Mouse (Mus musculus) CH12.LX (cell line): ENCODE data around the gene Dglucy. TPM values are rescaled to one million over a fixed set of nuclear protein-coding genes. Genes with fewer than 3 reads are reported as not detected.

Experiments
- DNase-seq: peaks from one replicate; pipeline ENCODE4 v3.0.0-alpha.2; 2013; ENCODE audit errors: extremely low read depth
- H3K27ac ChIP-seq: 2 replicates; pipeline ENCODE4 v1.5.1; 2012; ENCODE audit warnings: low read depth, mild to moderate bottlenecking, control low read depth, moderate library complexity; ENCODE audit not compliant: insufficient read depth
- H3K27me3 ChIP-seq: replicated peaks from 2 replicates; pipeline ENCODE3; 2012; ENCODE audit warnings: inconsistent platforms
- H3K36me3 ChIP-seq, 2 experiments: replicated peaks in 1 of 2; 2 replicates each; pipeline versions ENCODE3 to v1.6.1; 2012; ENCODE audit warnings: inconsistent platforms in 1 of 2, low read length in 1 of 2, mild to moderate bottlenecking in 1 of 2, mixed read lengths in 1 of 2, moderate library complexity in 1 of 2; ENCODE audit not compliant: control insufficient read depth in 1 of 2, insufficient read depth in 1 of 2
- H3K4me1 ChIP-seq, 2 experiments: 2 replicates each; pipeline ENCODE4 v1.6.1; 2012; ENCODE audit warnings: inconsistent platforms in 1 of 2, moderate library complexity in 1 of 2; ENCODE audit not compliant: insufficient read depth in 2 of 2, control insufficient read depth in 1 of 2
- H3K4me2 ChIP-seq: 2 replicates; pipeline ENCODE4 v1.6.1; 2012; ENCODE audit warnings: low read depth, mild to moderate bottlenecking, control low read depth; ENCODE audit not compliant: poor library complexity, insufficient read depth, severe bottlenecking
- H3K4me3 ChIP-seq, 3 experiments: fragments of 150-350 bp in 1 of 3; sonication (generic) in 1 of 3; replicated peaks in 1 of 3; 2 replicates each; pipeline versions ENCODE3 to v1.5.1; 2011 to 2012; ENCODE audit warnings: low read depth in 2 of 3, low read length in 2 of 3, mild to moderate bottlenecking in 2 of 3, moderate library complexity in 2 of 3, control low read depth in 1 of 3, improper control_type of control experiment in 1 of 3, inconsistent platforms in 1 of 3, mixed read lengths in 1 of 3; ENCODE audit not compliant: poor library complexity in 1 of 3
- H3K79me2 ChIP-seq: replicated peaks from 2 replicates; pipeline ENCODE4 v1.6.1; 2012; ENCODE audit warnings: mild to moderate bottlenecking, moderate library complexity; ENCODE audit not compliant: control insufficient read depth, poor library complexity, insufficient read depth, severe bottlenecking; ENCODE audit errors: extremely low read depth
- H3K9ac ChIP-seq: 2 replicates; pipeline ENCODE4 v1.6.1; 2012; ENCODE audit warnings: low read depth, mild to moderate bottlenecking, control low read depth, moderate library complexity; ENCODE audit not compliant: insufficient read depth
- H3K9me3 ChIP-seq: replicated peaks from 2 replicates; pipeline ENCODE3; 2012; ENCODE audit warnings: low read length, inconsistent platforms, mixed read lengths
- CHD2 ChIP-seq: IDR thresholded peaks from 2 replicates; pipeline ENCODE4 v1.6.1; 2011; ENCODE audit warnings: low read length, improper control_type of control experiment
- CTCF ChIP-seq, 2 experiments: IDR thresholded peaks in 1 of 2; conservative IDR thresholded peaks in 1 of 2; 2 replicates each; pipeline ENCODE4 v1.5.1; 2011 to 2012; ENCODE audit warnings: low read depth in 2 of 2, low read length in 2 of 2, improper control_type of control experiment in 1 of 2, inconsistent platforms in 1 of 2, mild to moderate bottlenecking in 1 of 2, moderate library complexity in 1 of 2
- E2F4 ChIP-seq: IDR thresholded peaks from 2 replicates; pipeline ENCODE4 v1.6.1; 2011; ENCODE audit warnings: low read depth, low read length, improper control_type of control experiment; ENCODE audit not compliant: insufficient replicate concordance
- ELF1 ChIP-seq: IDR thresholded peaks from 2 replicates; pipeline ENCODE4 v1.6.1; 2014; ENCODE audit warnings: low read depth, mild to moderate bottlenecking, inconsistent platforms, low read length, improper control_type of control experiment
- HCFC1 ChIP-seq: IDR thresholded peaks from 2 replicates; pipeline ENCODE4 v1.6.1; 2012; ENCODE audit warnings: low read depth, mild to moderate bottlenecking, inconsistent platforms, low read length, improper control_type of control experiment
- IRF4 ChIP-seq: IDR thresholded peaks from 2 replicates; pipeline ENCODE4 v1.6.1; 2014; ENCODE audit warnings: low read depth, mild to moderate bottlenecking, inconsistent platforms, low read length, improper control_type of control experiment
- JUND ChIP-seq: conservative IDR thresholded peaks from 2 replicates; pipeline ENCODE4 v1.6.1; 2011; ENCODE audit warnings: low read depth, low read length, improper control_type of control experiment
- MAFK ChIP-seq: IDR thresholded peaks from 2 replicates; pipeline ENCODE4 v1.6.1; 2011; ENCODE audit warnings: low read length, improper control_type of control experiment; ENCODE audit not compliant: insufficient replicate concordance
- MAX ChIP-seq: IDR thresholded peaks from 2 replicates; pipeline ENCODE4 v1.6.1; 2011; ENCODE audit warnings: low read length, improper control_type of control experiment
- MAZ ChIP-seq: IDR thresholded peaks from 2 replicates; pipeline ENCODE4 v1.6.1; 2012; ENCODE audit warnings: low read depth, mild to moderate bottlenecking, inconsistent platforms, low read length, improper control_type of control experiment, moderate library complexity
- MEF2A ChIP-seq: IDR thresholded peaks from 2 replicates; pipeline ENCODE4 v1.6.1; 2014; ENCODE audit warnings: low read depth, mild to moderate bottlenecking, inconsistent platforms, low read length, improper control_type of control experiment, borderline replicate concordance
- MYC ChIP-seq: IDR thresholded peaks from 2 replicates; pipeline ENCODE4 v1.6.1; 2011; ENCODE audit warnings: low read depth, mild to moderate bottlenecking, improper control_type of control experiment, low read length
- NELFE ChIP-seq: IDR thresholded peaks from 2 replicates; pipeline ENCODE4 v1.6.1; 2011; ENCODE audit warnings: low read depth, low read length, improper control_type of control experiment
- NRF1 ChIP-seq: IDR thresholded peaks from 2 replicates; pipeline ENCODE4 v1.6.1; 2014; ENCODE audit warnings: low read depth, mild to moderate bottlenecking, inconsistent platforms, low read length, improper control_type of control experiment, moderate library complexity
- POLR2A ChIP-seq: IDR thresholded peaks from 2 replicates; pipeline ENCODE4 v1.6.1; 2011; ENCODE audit warnings: low read depth, mild to moderate bottlenecking, improper control_type of control experiment, low read length
- RAD21 ChIP-seq: IDR thresholded peaks from 2 replicates; pipeline ENCODE4 v1.6.1; 2011; ENCODE audit warnings: low read depth, mild to moderate bottlenecking, low read length, improper control_type of control experiment, moderate library complexity
- UBTF ChIP-seq: IDR thresholded peaks from 2 replicates; pipeline ENCODE4 v1.6.1; 2012; ENCODE audit warnings: low read depth, mild to moderate bottlenecking, inconsistent platforms, low read length, improper control_type of control experiment, moderate library complexity
- ZKSCAN1 ChIP-seq: IDR thresholded peaks from 2 replicates; pipeline ENCODE4 v1.6.1; 2012; ENCODE audit warnings: low read depth, inconsistent platforms, low read length, improper control_type of control experiment, borderline replicate concordance
- ZMIZ1 ChIP-seq: IDR thresholded peaks from 2 replicates; pipeline ENCODE4 v1.6.1; 2012; ENCODE audit warnings: low read depth, mild to moderate bottlenecking, inconsistent platforms, low read length, improper control_type of control experiment
- dilution Hi-C: fragments of 300-500 bp; cut with MboI; formaldehyde crosslinking; loops from 2 replicates; pipeline ENCODE4 v1.14.3; 2020; ENCODE audit warnings: low sequenced_read_pairs; ENCODE audit not compliant: extremely low pct_unique_long_range_greater_than_20kb, extremely low pct_ligation_motif_present
- in situ Hi-C: fragments of 300-500 bp; cut with MboI; formaldehyde crosslinking; loops from 3 replicates; pipeline ENCODE4 v1.14.3; 2019; ENCODE audit warnings: low sequenced_read_pairs, low pct_ligation_motif_present, low pct_unique_long_range_greater_than_20kb, mixed read lengths
- polyA plus RNA-seq: library from polyadenylated mRNA; unstranded; fragments of >175 nt; gene quantifications from 2 replicates; pipeline ENCODE4 v1.2.1, GENCODE M21; 2012; ENCODE audit warnings: low read depth; ENCODE audit not compliant: insufficient read length
- total RNA-seq, 2 experiments: library from RNA; depleted of rRNA; stranded (reverse); fragments of 300-350 nt in 1 of 2; fragments of >200 nt in 1 of 2; gene quantifications; 2 replicates each; pipeline ENCODE4 v1.2.3; 2012 to 2014

Gene Dglucy
- total and polyA plus RNA-seq, 3 experiments, result 5.5 to 20.6 (median 10.1) TPM

- peaks cover 6 to 13% of the 10 kb centered on the region in 2 experiments for H3K4me1 ChIP-seq
- in situ Hi-C loops, result no loop called here
- DNase-seq, result no peak
Observed at GRCm38 (mm10) chr12:100757427-100757826, 21.4 kb upstream of the Dglucy start.

DNA sequence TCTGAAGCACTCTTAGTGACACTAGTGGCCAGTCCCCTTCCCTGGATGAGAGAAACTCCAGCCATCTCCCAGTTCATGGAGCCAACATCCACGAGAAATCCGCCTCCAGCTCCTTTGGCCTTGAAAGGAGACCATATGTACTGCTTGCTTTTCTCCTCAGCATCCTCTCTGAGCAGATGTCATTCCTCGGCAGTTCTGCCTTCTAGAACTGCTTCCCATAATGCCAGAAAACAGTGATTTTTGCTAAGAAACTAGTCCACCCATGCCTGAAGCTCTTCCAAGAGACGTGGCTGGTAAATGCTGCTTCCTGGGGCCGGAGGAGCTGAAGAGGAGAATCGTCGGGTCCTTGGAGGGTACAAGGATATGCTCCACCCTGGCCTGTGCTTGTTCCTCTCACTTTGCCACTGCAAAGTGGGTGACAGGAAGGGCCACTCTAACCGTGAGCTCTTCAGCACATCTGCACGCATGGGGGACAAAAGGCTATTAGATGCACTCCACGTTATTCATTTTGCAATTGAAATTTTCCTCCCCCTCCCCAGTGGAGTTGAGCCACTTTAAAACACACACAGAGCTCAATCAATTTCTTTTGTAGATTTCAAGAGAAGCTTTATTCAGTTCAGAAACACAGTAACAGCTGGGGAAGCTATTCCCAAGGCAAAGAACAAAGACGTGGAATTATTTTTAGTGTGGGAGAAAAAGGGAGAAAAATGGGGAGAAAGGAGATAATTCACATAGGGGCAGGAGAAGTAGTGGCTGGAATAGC is 16.0 kb upstream of the Dglucy start:
- no peaks in the 10 kb centered on the region for H3K36me3 ChIP-seq
- H3K4me3 ChIP-seq, result no peak overlapping the region
- no peak overlapping the region for H3K9ac ChIP-seq
- dilution Hi-C loops (no loop called here), in situ Hi-C loops (no loop called here)
- no peak for TF ChIP-seq UBTF
- TF ChIP-seq ZMIZ1, result no peak
- TF ChIP-seq RAD21, result no peak
- no peak for TF ChIP-seq MYC
- no peak for TF ChIP-seq NELFE
- no peak for TF ChIP-seq MAZ
- TF ChIP-seq JUND, result no peak
- no peak for TF ChIP-seq MAX
- TF ChIP-seq CHD2, result no peak
- TF ChIP-seq MEF2A, result no peak
- TF ChIP-seq CTCF (conservative IDR thresholded peaks at IDR 0.05 in 1 of 2, IDR thresholded peaks at IDR 0.05 in 1 of 2; ENCODE audit: low read depth in 2 of 2, low read length in 2 of 2), result no peak
- TF ChIP-seq NRF1, result no peak
- no peak for TF ChIP-seq POLR2A
- no peak for TF ChIP-seq HCFC1
- no peak for TF ChIP-seq E2F4
- no peak for TF ChIP-seq ELF1
- no peak overlapping the region for H3K27ac ChIP-seq
- no peaks in the 10 kb centered on the region for H3K9me3 ChIP-seq
- H3K4me2 ChIP-seq, result no peak overlapping the region
- no peaks in the 10 kb centered on the region for H3K27me3 ChIP-seq
- H3K79me2 ChIP-seq, result no peaks in the 10 kb centered on the region
- no peak for DNase-seq
- peaks cover 13 to 15% of the 10 kb centered on the region in 2 experiments for H3K4me1 ChIP-seq

More at GRCm38 (mm10) chr12:100757427-100757826, 21.4 kb upstream of the Dglucy start:
- H3K36me3 ChIP-seq, result no peaks in the 10 kb centered on the region
- no peaks in the 10 kb centered on the region for H3K27me3 ChIP-seq
- H3K9me3 ChIP-seq, result no peaks in the 10 kb centered on the region
- H3K9ac ChIP-seq, result no peak overlapping the region
- no peak overlapping the region for H3K27ac ChIP-seq
- TF ChIP-seq IRF4 (no peak), ZKSCAN1 (no peak), MAFK (no peak), MEF2A (no peak), E2F4 (no peak), CHD2 (no peak)
- no peaks in the 10 kb centered on the region for H3K79me2 ChIP-seq
- H3K4me2 ChIP-seq, result no peak overlapping the region
- H3K4me3 ChIP-seq, result no peak overlapping the region
- dilution Hi-C loops, result no loop called here
